Mouse (Mus musculus) embryonic facial prominence, embryonic 12.5 days (tissue): ENCODE measurements around the gene Rbp1. TPM values are rescaled to one million over a fixed set of nuclear protein-coding genes. Genes with fewer than 3 reads are reported as not detected.

Experiments used
- ATAC-seq: fragments of 200-750 bp; cut with Nextera tagmentation; 2 replicates; pipeline ENCODE4 v1.8.0; 2017; ENCODE audit not compliant: insufficient number of reproducible peaks, insufficient read depth, low FRiP score, low TSS enrichment
- H3K27ac ChIP-seq: fragments of 300-500 bp; sonication (generic); 2 replicates; pipeline ENCODE4 v1.5.1; 2016; ENCODE audit warnings: mild to moderate bottlenecking
- H3K27me3 ChIP-seq: fragments of 300-500 bp; sonication (generic); 2 replicates; pipeline ENCODE4 v1.6.1; 2016; ENCODE audit warnings: mild to moderate bottlenecking, moderate library complexity
- H3K36me3 ChIP-seq: fragments of 300-500 bp; sonication (generic); 2 replicates; pipeline ENCODE4 v1.6.1; 2016; ENCODE audit warnings: mild to moderate bottlenecking
- H3K4me1 ChIP-seq: fragments of 300-500 bp; sonication (generic); 2 replicates; pipeline ENCODE4 v1.6.1; 2016
- H3K4me2 ChIP-seq: fragments of 300-500 bp; sonication (generic); replicated peaks from 2 replicates; pipeline ENCODE4 v1.6.1; 2016; ENCODE audit warnings: mild to moderate bottlenecking, moderate library complexity
- H3K4me3 ChIP-seq: fragments of 300-500 bp; sonication (generic); 2 replicates; pipeline ENCODE4 v1.5.1; 2016; ENCODE audit warnings: mild to moderate bottlenecking
- H3K9ac ChIP-seq: fragments of 300-500 bp; sonication (generic); 2 replicates; pipeline ENCODE4 v1.6.1; 2016; ENCODE audit warnings: mild to moderate bottlenecking, moderate library complexity
- H3K9me3 ChIP-seq: fragments of 300-500 bp; sonication (generic); 2 replicates; pipeline ENCODE4 v1.6.1; 2016; ENCODE audit warnings: mild to moderate bottlenecking, moderate library complexity
- WGBS: fragments of 180-500 bp; shearing (Covaris S2); methylation state at CpG from one replicate; pipeline ENCODE4 v1.1.7; 2016; 5-methylcytosine and 5-hydroxymethylcytosine counted together
- polyA plus RNA-seq: library from polyadenylated mRNA; unstranded; fragments of >200 nt; fragmentation: Nextera tagmentation; extraction: Ambion mirVana; gene quantifications from 2 replicates; pipeline ENCODE4 v1.2.1, GENCODE M21; 2016

The Rbp1 gene
- 81.0 and 85.8 TPM in 2 replicates for polyA plus RNA-seq

DNA sequence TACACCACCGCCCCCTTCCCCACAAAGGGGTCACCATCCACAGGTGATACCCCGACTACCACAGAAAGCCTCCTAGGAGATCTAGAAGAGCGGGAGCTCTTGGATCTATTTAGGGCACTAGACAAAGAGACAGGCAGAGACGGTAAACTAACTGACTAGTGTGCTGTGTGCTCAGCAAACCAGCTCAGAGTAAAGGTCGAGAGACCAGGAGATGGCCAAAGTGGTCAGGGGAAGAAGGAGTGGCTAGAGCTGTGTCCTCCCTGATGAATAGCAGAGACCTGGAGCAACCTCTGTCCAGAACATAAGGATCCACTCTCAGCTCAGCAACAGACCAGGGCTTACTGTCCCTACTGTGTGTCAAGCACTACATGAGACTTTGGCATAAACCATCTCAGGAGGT is at the start of gene Rbp1:
Gene Rbp1 (plus strand): TSS at position 306 of the 400 bp plus-strand sequence.
- no peak within 1 kb of the TSS for H3K4me3 ChIP-seq
- H3K9ac ChIP-seq, result no peak within 1 kb of the TSS
- no peak within 1 kb of the TSS for H3K27ac ChIP-seq
- no peaks in the 10 kb centered on the region for H3K27me3 ChIP-seq
- H3K4me1 ChIP-seq, result peaks cover 40% of the 10 kb centered on the region
- H3K9me3 ChIP-seq, result no peaks in the 10 kb centered on the region
- WGBS, result 86% methylated on average over 5 of the region's 5 CpGs
- no peak within 1 kb of the TSS for H3K4me2 ChIP-seq
- ATAC-seq, result no peak
- 0 out of 2 replicates have a peak, but pooled peaks cover 4% of the 10 kb centered on the region for H3K36me3 ChIP-seq

DNA sequence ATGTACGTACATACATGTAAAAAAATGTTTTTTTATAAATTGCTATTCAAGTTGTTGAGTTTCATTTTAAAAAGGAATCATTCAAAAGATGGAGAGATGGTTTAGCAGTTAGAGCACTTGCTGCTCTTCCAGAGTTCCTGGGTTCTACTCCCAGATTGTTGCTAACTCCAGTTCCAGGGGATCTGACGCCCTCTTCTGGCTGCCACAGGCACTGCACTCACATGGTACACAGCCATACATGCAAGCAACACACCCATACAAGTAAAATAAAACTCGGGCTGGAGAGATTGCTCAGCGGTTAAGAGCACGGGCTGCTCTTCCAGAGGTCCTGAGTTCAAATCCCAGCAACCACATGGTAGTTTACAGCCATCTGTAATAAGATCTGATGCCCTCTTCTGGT is 49.4 kb upstream of the Rbp1 start:
- no peak overlapping the region for H3K9ac ChIP-seq
- H3K4me2 ChIP-seq, result no peak overlapping the region
- no peak overlapping the region for H3K4me3 ChIP-seq
- no peaks in the 10 kb centered on the region for H3K27me3 ChIP-seq
- H3K27ac ChIP-seq, result no peak overlapping the region
- no peaks in the 10 kb centered on the region for H3K36me3 ChIP-seq
- H3K9me3 ChIP-seq, result no peaks in the 10 kb centered on the region
- H3K4me1 ChIP-seq, result 0 out of 2 replicates have a peak, but pooled peaks cover 4% of the 10 kb centered on the region
- no peak for ATAC-seq
- WGBS, result 90% methylated on average over 5 of the region's 5 CpGs

- Histone ChIP-seq H3K27ac (no peak overlapping the region), H3K4me3 (no peak overlapping the region), H3K27me3 (no peaks in the 10 kb centered on the region), H3K4me1 (0 out of 2 replicates have a peak, but pooled peaks cover 4% of the 10 kb centered on the region), H3K4me2 (no peak overlapping the region), H3K36me3 (no peaks in the 10 kb centered on the region), H3K9me3 (no peaks in the 10 kb centered on the region), H3K9ac (no peak overlapping the region)
- ATAC-seq, result no peak
- 77% methylated on average over 11 of the region's 11 CpGs for WGBS
Measured at GRCm38 (mm10) chr9:98374897-98375296, 47.9 kb upstream of the Rbp1 start.

GRCm38 (mm10) chr9:98375329-98376170 is 47.2 kb upstream of the Rbp1 start:
- Histone ChIP-seq H3K9ac (no peak overlapping the region), H3K9me3 (no peaks in the 10 kb centered on the region), H3K27ac (no peak overlapping the region), H3K4me1 (0 out of 2 replicates have a peak, but pooled peaks cover 4% of the 10 kb centered on the region), H3K4me2 (no peak overlapping the region), H3K36me3 (no peaks in the 10 kb centered on the region), H3K27me3 (no peaks in the 10 kb centered on the region), H3K4me3 (no peak overlapping the region)
- ATAC-seq, result no peak
- 25% methylated on average over 5 of the region's 5 CpGs for WGBS

- H3K4me3 ChIP-seq, result no peak overlapping the region
- no peak for ATAC-seq
- no peaks in the 10 kb centered on the region for H3K27me3 ChIP-seq
- H3K9me3 ChIP-seq, result no peaks in the 10 kb centered on the region
- H3K36me3 ChIP-seq, result no peaks in the 10 kb centered on the region
- H3K4me2 ChIP-seq, result no peak overlapping the region
- 0 out of 2 replicates have a peak, but pooled peaks cover 4% of the 10 kb centered on the region for H3K4me1 ChIP-seq
- WGBS, result 75% methylated on average over 4 of the region's 4 CpGs
- H3K9ac ChIP-seq, result no peak overlapping the region
- no peak overlapping the region for H3K27ac ChIP-seq
Measured at GRCm38 (mm10) chr9:98379736-98380135, 43.0 kb upstream of the Rbp1 start.

DNA sequence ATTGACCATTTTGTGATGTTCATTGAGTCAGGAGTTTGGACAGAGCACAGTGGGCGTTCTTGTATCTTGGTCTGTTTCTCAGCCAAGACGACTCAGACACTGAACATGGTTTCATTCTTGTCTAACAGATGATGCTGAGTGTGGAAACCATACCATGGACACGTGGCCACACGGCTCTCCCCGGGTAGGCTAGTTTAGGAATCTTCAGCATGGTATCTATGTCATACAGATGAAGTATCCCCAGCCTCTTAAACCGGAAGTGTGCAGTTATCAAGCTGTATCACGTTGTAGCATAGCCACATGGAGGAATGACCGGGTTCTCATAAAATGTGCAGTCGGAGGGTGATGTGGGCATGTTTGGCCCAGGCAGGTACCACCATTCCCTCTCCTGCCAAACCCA is 42.2 kb upstream of the Rbp1 start:
- Histone ChIP-seq H3K27ac (no peak overlapping the region), H3K4me3 (no peak overlapping the region), H3K27me3 (no peaks in the 10 kb centered on the region), H3K36me3 (no peaks in the 10 kb centered on the region), H3K9ac (no peak overlapping the region), H3K4me2 (no peak overlapping the region), H3K4me1 (0 out of 2 replicates have a peak, but pooled peaks cover 4% of the 10 kb centered on the region), H3K9me3 (no peaks in the 10 kb centered on the region)
- ATAC-seq, result no peak
- 90% methylated on average over 9 of the region's 9 CpGs for WGBS

DNA sequence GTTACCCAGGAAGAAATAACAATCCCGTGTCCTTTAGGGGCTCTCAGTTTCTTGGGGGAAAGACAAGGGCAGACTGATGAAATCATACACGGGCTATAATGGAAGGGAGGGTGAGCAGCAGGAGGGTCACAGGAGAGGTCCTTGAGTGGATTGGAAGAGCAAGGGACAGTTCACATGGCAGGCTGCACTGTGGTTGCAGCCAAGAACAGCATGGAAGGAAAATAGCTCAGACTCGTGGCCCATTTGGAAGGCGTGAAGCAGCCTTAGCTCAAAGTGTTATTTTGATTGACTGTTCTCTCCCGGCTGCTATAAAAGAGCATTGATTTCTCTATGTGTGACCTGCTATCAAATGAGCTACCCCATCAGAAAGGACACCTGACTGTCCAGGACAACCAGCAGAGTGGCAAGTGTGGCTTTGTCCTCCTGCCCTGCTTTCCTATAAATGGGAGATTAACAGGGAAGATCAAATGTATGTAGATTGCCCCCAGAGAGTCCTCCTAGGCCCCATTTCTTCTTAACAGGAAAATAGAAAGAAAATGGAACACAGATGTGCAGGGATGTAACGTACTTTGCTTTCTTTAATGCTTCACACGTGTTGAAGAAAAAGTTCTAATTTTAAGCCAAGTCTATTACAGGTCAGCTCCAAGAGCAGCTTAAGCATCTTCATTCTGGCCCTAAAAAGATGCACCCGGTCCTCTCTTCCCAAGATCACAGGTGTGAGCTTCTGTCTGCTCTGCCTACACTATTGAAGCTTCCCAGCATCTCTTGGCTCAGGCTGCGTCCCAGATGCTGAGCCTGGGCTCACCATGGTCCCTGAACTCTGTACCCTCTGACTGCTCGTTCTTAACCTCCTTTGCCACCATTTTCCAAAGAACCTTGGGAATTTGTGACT is 34.8 kb upstream of the Rbp1 start:
- Histone ChIP-seq H3K27me3 (no peaks in the 10 kb centered on the region), H3K4me1 (peaks cover 13% of the 10 kb centered on the region), H3K9ac (no peak overlapping the region), H3K36me3 (no peaks in the 10 kb centered on the region), H3K9me3 (no peaks in the 10 kb centered on the region), H3K27ac (0 out of 2 replicates have a peak overlapping the region, but pooled peaks have one; percentile 32), H3K4me2 (no peak overlapping the region), H3K4me3 (no peak overlapping the region)
- ATAC-seq, result no peak
- 42% methylated on average over 10 of the region's 10 CpGs for WGBS

GRCm38 (mm10) chr9:98388633-98388965 is 34.2 kb upstream of the Rbp1 start:
- no peaks in the 10 kb centered on the region for H3K27me3 ChIP-seq
- H3K4me2 ChIP-seq, result no peak overlapping the region
- H3K27ac ChIP-seq, result 0 out of 2 replicates have a peak overlapping the region, but pooled peaks have one; percentile 31
- H3K4me1 ChIP-seq, result peaks cover 13% of the 10 kb centered on the region
- no peaks in the 10 kb centered on the region for H3K9me3 ChIP-seq
- WGBS, result 61% methylated on average over 5 of the region's 5 CpGs
- H3K9ac ChIP-seq, result no peak overlapping the region
- no peaks in the 10 kb centered on the region for H3K36me3 ChIP-seq
- no peak for ATAC-seq
- H3K4me3 ChIP-seq, result no peak overlapping the region

GRCm38 (mm10) chr9:98393496-98393895 is 29.3 kb upstream of the Rbp1 start:
- Histone ChIP-seq H3K4me2 (no peak overlapping the region), H3K36me3 (no peaks in the 10 kb centered on the region), H3K9me3 (no peaks in the 10 kb centered on the region), H3K4me1 (peaks cover under 1% of the 10 kb centered on the region), H3K4me3 (no peak overlapping the region), H3K27ac (no peak overlapping the region), H3K9ac (no peak overlapping the region), H3K27me3 (no peaks in the 10 kb centered on the region)
- no peak for ATAC-seq
- WGBS, result 72% methylated on average over 4 of the region's 4 CpGs

DNA sequence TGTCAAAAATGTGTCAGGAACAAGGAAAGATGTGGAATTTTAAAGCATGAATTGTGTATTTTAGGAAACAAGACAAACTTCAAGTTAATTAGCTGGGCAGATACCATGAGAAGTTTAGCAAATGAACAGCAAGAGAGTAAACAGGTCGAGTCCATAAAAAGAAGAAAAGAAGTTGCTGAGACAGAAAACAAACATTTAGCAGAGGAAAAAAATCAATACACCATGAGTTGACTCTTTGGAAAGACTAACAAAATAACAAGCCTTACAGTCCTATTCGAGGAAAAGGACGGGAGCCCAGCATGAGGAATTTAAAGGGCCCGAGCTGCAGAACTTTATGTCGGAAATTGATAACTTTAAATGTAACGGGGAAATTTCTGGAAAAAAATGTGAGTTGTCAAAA is 25.6 kb upstream of the Rbp1 start:
- WGBS, result 82% methylated on average over 6 of the region's 6 CpGs
- H3K4me3 ChIP-seq, result no peak overlapping the region
- no peak overlapping the region for H3K9ac ChIP-seq
- H3K36me3 ChIP-seq, result no peaks in the 10 kb centered on the region
- no peaks in the 10 kb centered on the region for H3K27me3 ChIP-seq
- H3K9me3 ChIP-seq, result no peaks in the 10 kb centered on the region
- H3K4me1 ChIP-seq, result no peaks in the 10 kb centered on the region
- ATAC-seq, result no peak
- no peak overlapping the region for H3K4me2 ChIP-seq
- H3K27ac ChIP-seq, result no peak overlapping the region

DNA sequence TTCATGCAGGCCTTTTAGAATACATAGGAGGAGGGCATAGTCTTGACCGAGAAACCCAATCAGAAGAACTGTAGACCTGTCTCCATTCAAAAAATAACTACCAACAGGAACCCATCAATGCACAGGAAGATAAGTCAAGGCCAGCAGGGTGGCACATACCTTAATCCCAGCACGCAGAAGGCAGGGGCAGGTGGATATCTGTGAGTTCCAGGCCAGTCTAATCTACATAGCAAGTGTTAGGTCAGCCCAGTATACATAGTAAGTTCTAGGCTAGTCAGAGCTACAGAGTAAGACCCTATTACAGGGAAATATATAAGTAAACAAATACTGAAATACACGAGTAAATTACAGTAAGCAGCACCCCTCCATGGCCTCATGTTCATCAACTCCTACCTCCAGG is 24.9 kb upstream of the Rbp1 start:
- Histone ChIP-seq H3K9me3 (no peaks in the 10 kb centered on the region), H3K27me3 (no peaks in the 10 kb centered on the region), H3K27ac (no peak overlapping the region), H3K4me3 (no peak overlapping the region), H3K36me3 (no peaks in the 10 kb centered on the region), H3K4me2 (no peak overlapping the region), H3K9ac (no peak overlapping the region), H3K4me1 (no peaks in the 10 kb centered on the region)
- ATAC-seq, result no peak
- 75% methylated on average over 3 of the region's 3 CpGs for WGBS
